35 mouse cellular contexts compared by ENCODE assay signal in the genomic region with DNA sequence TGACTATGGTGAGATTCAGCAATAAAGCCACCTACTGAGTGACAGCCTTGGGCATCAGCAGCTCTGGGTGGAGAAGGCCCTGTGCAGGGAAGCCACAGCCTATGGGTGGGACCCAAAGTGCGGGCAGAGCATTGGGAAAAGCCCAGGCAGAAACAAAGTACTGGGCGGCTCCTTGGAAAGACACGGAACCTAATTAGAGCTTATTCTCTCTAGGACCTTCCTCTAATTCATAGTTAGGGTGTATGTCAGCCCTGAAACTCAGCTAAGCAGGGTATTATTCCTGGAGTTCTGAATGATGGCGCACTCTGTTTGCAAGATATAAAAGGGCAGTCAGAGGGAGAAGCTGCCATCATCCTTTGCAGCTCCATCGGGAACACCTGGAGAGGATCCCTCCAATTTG. TPM values are rescaled to one million over a fixed set of nuclear protein-coding genes. Genes with fewer than 3 reads are reported as not detected.
DNase-seq lines count a peak whose midpoint lies in the region; ATAC-seq and TF ChIP-seq lines count a peak whose summit lies in the region.
"Had no signal": no experiment of that assay in that cellular context is flagged by ENCODE, and none has a peak within 500 bp of the region (broad histone marks: within the 10 kb centered on the region; RNA-seq: fewer than 3 reads in every experiment).

A gene (plus strand): TSS at position 301 of the 400 bp plus-strand sequence.

- no peak for DNase-seq in adrenal gland, postnatal 14 days
- no peak for DNase-seq in adrenal gland, postnatal 36 days
- no peak for DNase-seq in lung, adult 2 months
- no peak for DNase-seq in lung, adult 18-20 months
- DNase-seq in stomach, postnatal 0 days (ENCODE audit: low spot score) = no peak
- no peak for DNase-seq in gastrocnemius, postnatal 25 days
- no peak for DNase-seq in left cerebral cortex, adult 8-10 months (ENCODE audit: low spot score in 2 of 2)
- DNase-seq: cerebellum, adult 18-20 months; cerebellum, postnatal 10 days; gastrocnemius, adult 2 months; kidney, adult 18-20 months; lung, postnatal 4 days; right cerebral cortex, adult 18-20 months; right cerebral cortex, postnatal 4 days; thymus, adult 2 months; thymus, postnatal 36 days had no signal

- 81% methylated on average over 5 of the region's 5 CpGs for WGBS in lung, adult 2 months
- WGBS in embryonic facial prominence, embryonic 12.5 days = 86% methylated on average over 5 of the region's 5 CpGs
- WGBS in stomach, postnatal 0 days = 77% methylated on average over 5 of the region's 5 CpGs

- H3K9ac ChIP-seq in embryonic facial prominence, embryonic 12.5 days = no peak within 1 kb of the TSS
- H3K9ac ChIP-seq in stomach, postnatal 0 days (ENCODE audit: low read length) = no peak within 1 kb of the TSS
- H3K9ac ChIP-seq: forebrain, embryonic 15.5 days; heart, embryonic 13.5 days; kidney, embryonic 15.5 days; limb, embryonic 12.5 days; liver, embryonic 14.5 days; midbrain, embryonic 12.5 days; neural tube, embryonic 12.5 days had no signal

- no peak for TF ChIP-seq CTCF in lung, adult 2 months (IDR thresholded peaks at IDR 0.05; ENCODE audit: insufficient read depth, low read length)
- TF ChIP-seq CTCF in stomach, postnatal 0 days (IDR thresholded peaks at IDR 0.05; ENCODE audit: low read depth) = no peak

- H3K4me3 ChIP-seq in lung, adult 2 months (replicated peaks; ENCODE audit: extremely low read depth, low read depth, low read length) = no peak within 1 kb of the TSS
- H3K4me3 ChIP-seq in embryonic facial prominence, embryonic 12.5 days = no peak within 1 kb of the TSS
- H3K4me3 ChIP-seq in stomach, postnatal 0 days (ENCODE audit: low read depth, low read length) = no peak within 1 kb of the TSS
- H3K4me3 ChIP-seq: forebrain, embryonic 15.5 days; gastrocnemius, adult 2 months; heart, embryonic 13.5 days; kidney, embryonic 15.5 days; limb, embryonic 12.5 days; megakaryocyte, embryonic 14.5 days; midbrain, embryonic 12.5 days; myocyte; neural tube, embryonic 12.5 days had no signal

- no peak for TF ChIP-seq POLR2A in lung, adult 2 months (IDR thresholded peaks at IDR 0.05; ENCODE audit: borderline replicate concordance, extremely low read depth, low read depth, low read length)

- no peaks in the 10 kb centered on the region for H3K27me3 ChIP-seq in embryonic facial prominence, embryonic 12.5 days
- no peaks in the 10 kb centered on the region for H3K27me3 ChIP-seq in stomach, postnatal 0 days (ENCODE audit: control insufficient read depth, insufficient read depth, low read length)
- H3K27me3 ChIP-seq: forebrain, embryonic 15.5 days; heart, embryonic 13.5 days; kidney, embryonic 15.5 days; limb, embryonic 12.5 days; megakaryocyte, embryonic 14.5 days; midbrain, embryonic 12.5 days; neural tube, embryonic 12.5 days had no signal

- no peaks in the 10 kb centered on the region for H3K4me1 ChIP-seq in lung, adult 2 months (ENCODE audit: control insufficient read depth, insufficient read depth, low read length)
- peaks cover 11% of the 10 kb centered on the region; the same call in 1 of the 2 replicates for H3K4me1 ChIP-seq in embryonic facial prominence, embryonic 12.5 days
- no peaks in the 10 kb centered on the region for H3K4me1 ChIP-seq in stomach, postnatal 0 days (replicated peaks; ENCODE audit: control insufficient read depth, insufficient read depth)
- H3K4me1 ChIP-seq: forebrain, embryonic 15.5 days; midbrain, embryonic 12.5 days; neural tube, embryonic 12.5 days had no signal

- H3K4me2 ChIP-seq in embryonic facial prominence, embryonic 12.5 days (replicated peaks) = peak within 1 kb of the TSS; percentile 24; the same call in 1 of the 2 replicates
- H3K4me2 ChIP-seq in stomach, postnatal 0 days (replicated peaks; ENCODE audit: low read depth) = no peak within 1 kb of the TSS
- H3K4me2 ChIP-seq: forebrain, embryonic 15.5 days; heart, embryonic 13.5 days; kidney, embryonic 15.5 days; limb, embryonic 12.5 days; midbrain, embryonic 12.5 days; neural tube, embryonic 12.5 days had no signal

- no peaks in the 10 kb centered on the region for H3K36me3 ChIP-seq in embryonic facial prominence, embryonic 12.5 days
- no peaks in the 10 kb centered on the region for H3K36me3 ChIP-seq in stomach, postnatal 0 days (ENCODE audit: control insufficient read depth, insufficient read depth, low read length)
- H3K36me3 ChIP-seq: forebrain, embryonic 15.5 days; heart, embryonic 13.5 days; kidney, embryonic 15.5 days; limb, embryonic 12.5 days; midbrain, embryonic 12.5 days; neural tube, embryonic 12.5 days had no signal

- H3K27ac ChIP-seq in embryonic facial prominence, embryonic 12.5 days = no peak within 1 kb of the TSS
- no peak within 1 kb of the TSS for H3K27ac ChIP-seq in stomach, postnatal 0 days (replicated peaks)
- H3K27ac ChIP-seq: forebrain, embryonic 15.5 days; gastrocnemius, adult 2 months; heart, embryonic 13.5 days; kidney, embryonic 15.5 days; limb, embryonic 12.5 days; liver, embryonic 14.5 days; midbrain, embryonic 12.5 days; neural tube, embryonic 12.5 days had no signal

- no peak for ATAC-seq in embryonic facial prominence, embryonic 12.5 days (ENCODE audit: insufficient number of reproducible peaks, insufficient read depth, low FRiP score, low TSS enrichment)
- no peak for ATAC-seq in stomach, postnatal 0 days (ENCODE audit: low FRiP score, low TSS enrichment)
- ATAC-seq: activated CD4-positive, CD25-positive, alpha-beta regulatory T cell, adult 4 months; forebrain, embryonic 15.5 days; hindbrain, embryonic 16.5 days; lung, postnatal 0 days had no signal

- no peak for TF ChIP-seq EP300 in stomach, postnatal 0 days (optimal IDR thresholded peaks at IDR 0.05)

- no peaks in the 10 kb centered on the region for H3K9me3 ChIP-seq in embryonic facial prominence, embryonic 12.5 days
- no peaks in the 10 kb centered on the region for H3K9me3 ChIP-seq in stomach, postnatal 0 days (ENCODE audit: control insufficient read depth, low read length)
- H3K9me3 ChIP-seq: forebrain, embryonic 15.5 days; heart, embryonic 13.5 days; kidney, embryonic 15.5 days; midbrain, embryonic 12.5 days had no signal

RNA-seq across cellular contexts. Expression of the gene that starts here (rescaled TPM):
- total RNA-seq in adrenal gland, postnatal 14 days (2021) = 30.2 and 120 TPM in 2 replicates
- 10 to 100 TPM in 1 of 2 experiments, 1 to 10 TPM in 1; 2.6 to 69.1 TPM for total RNA-seq in adrenal gland, postnatal 36 days (2021)
- 4.1 and 20.9 TPM in 2 replicates for polyA plus RNA-seq in lung, adult 2 months (2012; rRNA removed)
- polyA plus RNA-seq in embryonic facial prominence, embryonic 12.5 days (2016; fragmentation: Nextera tagmentation; extraction: Ambion mirVana) = not detected in 2 replicates
- polyA plus RNA-seq in stomach, postnatal 0 days (2015; fragmentation: Nextera tagmentation; extraction: Ambion mirVana) = 72.3 and 73.2 TPM in 2 replicates
- not detected for total RNA-seq in gastrocnemius, postnatal 25 days (2021)
- not detected for total RNA-seq in left cerebral cortex, adult 8-10 months (2022)
- total RNA-seq: gastrocnemius, adult 2 months; left cerebral cortex, adult 18-20 months; left cerebral cortex, postnatal 25 days; midbrain, postnatal 0 days had no signal
- polyA plus RNA-seq: activated CD4-positive, CD25-positive, alpha-beta regulatory T cell, adult 4 months; forebrain, embryonic 15.5 days; heart, embryonic 13.5 days; hindbrain, embryonic 11.5 days; hindbrain, embryonic 16.5 days; intestine, embryonic 14.5 days; limb, embryonic 12.5 days; midbrain, embryonic 12.5 days; neural tube, embryonic 12.5 days; spleen, adult 2 months had no signal
